Mouse (Mus musculus) CH12.LX (cell line): ENCODE data around the gene Morn2.

Experiments
- CTCF ChIP-seq, 2 experiments: IDR thresholded peaks in 1 of 2; conservative IDR thresholded peaks in 1 of 2; 2 replicates each; pipeline ENCODE4 v1.5.1; 2011 to 2012; ENCODE audit warnings: low read depth in 2 of 2, low read length in 2 of 2, improper control_type of control experiment in 1 of 2, inconsistent platforms in 1 of 2, mild to moderate bottlenecking in 1 of 2, moderate library complexity in 1 of 2
- ELF1 ChIP-seq: IDR thresholded peaks from 2 replicates; pipeline ENCODE4 v1.6.1; 2014; ENCODE audit warnings: low read depth, mild to moderate bottlenecking, inconsistent platforms, low read length, improper control_type of control experiment
- ETS1 ChIP-seq: conservative IDR thresholded peaks from 2 replicates; pipeline ENCODE4 v1.6.1; 2012; ENCODE audit warnings: low read depth, mild to moderate bottlenecking, inconsistent platforms, low read length, improper control_type of control experiment, moderate library complexity
- MAX ChIP-seq: IDR thresholded peaks from 2 replicates; pipeline ENCODE4 v1.6.1; 2011; ENCODE audit warnings: low read length, improper control_type of control experiment
- POLR2A ChIP-seq: IDR thresholded peaks from 2 replicates; pipeline ENCODE4 v1.6.1; 2011; ENCODE audit warnings: low read depth, mild to moderate bottlenecking, improper control_type of control experiment, low read length
- TBP ChIP-seq: conservative IDR thresholded peaks from 2 replicates; pipeline ENCODE4 v1.6.1; 2011; ENCODE audit warnings: low read depth, low read length, improper control_type of control experiment
- TCF12 ChIP-seq: IDR thresholded peaks from 2 replicates; pipeline ENCODE4 v1.6.1; 2014; ENCODE audit warnings: low read depth, mild to moderate bottlenecking, inconsistent platforms, low read length, improper control_type of control experiment
- USF1 ChIP-seq: IDR thresholded peaks from 2 replicates; pipeline ENCODE4 v1.6.1; 2014; ENCODE audit warnings: low read depth, mild to moderate bottlenecking, inconsistent platforms, low read length, improper control_type of control experiment
- ZC3H11A ChIP-seq: IDR thresholded peaks from 2 replicates; pipeline ENCODE4 v1.6.1; 2012; ENCODE audit warnings: low read depth, mild to moderate bottlenecking, inconsistent platforms, low read length, improper control_type of control experiment
- ZNF384 ChIP-seq: IDR thresholded peaks from 2 replicates; pipeline ENCODE4 v1.6.1; 2012; ENCODE audit warnings: low read depth, low read length, improper control_type of control experiment, inconsistent platforms

DNA sequence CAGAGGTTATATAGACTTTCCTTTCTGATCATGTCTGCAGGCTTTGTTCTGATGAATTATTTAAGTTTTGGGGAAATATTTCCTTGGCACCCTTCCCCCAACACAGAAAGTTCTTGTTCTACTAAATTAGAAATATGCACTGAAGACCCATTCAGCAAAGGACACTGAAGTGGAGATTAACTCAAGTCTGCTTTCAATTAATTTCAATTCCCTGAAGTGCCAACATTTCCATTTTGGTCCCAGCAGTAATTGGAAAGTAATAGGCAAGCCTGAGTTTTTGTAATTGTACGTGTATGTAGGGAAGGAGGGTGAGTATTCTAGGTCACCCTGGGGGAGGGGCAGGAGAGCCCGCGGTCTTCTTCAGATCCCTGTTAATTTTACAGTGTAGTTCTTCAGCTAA, 36.4 kb downstream of the Morn2 start:
- TF ChIP-seq POLR2A: no peak
- no peak for TF ChIP-seq CTCF (conservative IDR thresholded peaks at IDR 0.05 in 1 of 2, IDR thresholded peaks at IDR 0.05 in 1 of 2; ENCODE audit: low read depth in 2 of 2, low read length in 2 of 2)
- TF ChIP-seq USF1: no peak
- no peak for TF ChIP-seq ETS1
- TF ChIP-seq ELF1: no peak
- no peak for TF ChIP-seq TCF12
- no peak for TF ChIP-seq ZNF384
- no peak for TF ChIP-seq TBP
- no peak for TF ChIP-seq MAX
- TF ChIP-seq ZC3H11A: no peak
